Mouse (Mus musculus) erythroid progenitor cell, adult 5-6 weeks (primary cell): ENCODE data around the gene Ctbp2. TPM values are rescaled to one million over a fixed set of nuclear protein-coding genes. Genes with fewer than 3 reads are reported as not detected.

Experiments
- ATAC-seq: replicated peaks from 2 replicates; pipeline ENCODE4 v1.8.0; 2016; ENCODE audit warnings: moderate number of reproducible peaks, mild to moderate bottlenecking, moderate TSS enrichment, inconsistent platforms; ENCODE audit not compliant: poor library complexity, low FRiP score, severe bottlenecking
- total RNA-seq, 2 experiments: library from RNA; stranded (forward) in 1 of 2; stranded (reverse) in 1 of 2; fragments of 150-400 nt in 1 of 2; fragments of 186-747, 209-891 nt in 1 of 2; gene quantifications; 2 replicates each; pipeline versions ENCODE4 v1.2.3 to v1.2.4; 2015 to 2017; ENCODE audit warnings: low replicate concordance in 2 of 2

Gene Ctbp2
- total RNA-seq, 2 experiments from 2014 or later = 3.8 to 8.5 TPM

DNA sequence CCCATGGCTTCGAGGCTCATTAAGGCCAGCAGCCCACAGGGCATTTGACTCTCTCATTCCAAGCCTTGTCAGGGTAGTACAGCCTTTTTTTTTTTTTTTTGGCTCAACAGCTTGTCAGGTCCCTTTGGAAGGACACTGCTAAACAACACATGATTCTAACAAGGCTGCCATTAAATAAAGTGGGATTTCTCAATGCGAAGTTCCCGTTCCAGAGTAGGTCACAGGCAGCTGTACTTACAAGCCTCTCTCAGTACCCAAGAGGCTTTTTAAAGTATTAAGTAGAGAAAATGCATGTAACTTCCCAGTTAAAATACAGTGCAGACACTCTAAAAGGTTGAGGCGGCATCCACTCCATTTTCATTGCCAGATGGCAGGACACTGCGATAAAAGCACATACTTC lies 30.4 kb downstream of the Ctbp2 start:
- ATAC-seq = no peak

DNA sequence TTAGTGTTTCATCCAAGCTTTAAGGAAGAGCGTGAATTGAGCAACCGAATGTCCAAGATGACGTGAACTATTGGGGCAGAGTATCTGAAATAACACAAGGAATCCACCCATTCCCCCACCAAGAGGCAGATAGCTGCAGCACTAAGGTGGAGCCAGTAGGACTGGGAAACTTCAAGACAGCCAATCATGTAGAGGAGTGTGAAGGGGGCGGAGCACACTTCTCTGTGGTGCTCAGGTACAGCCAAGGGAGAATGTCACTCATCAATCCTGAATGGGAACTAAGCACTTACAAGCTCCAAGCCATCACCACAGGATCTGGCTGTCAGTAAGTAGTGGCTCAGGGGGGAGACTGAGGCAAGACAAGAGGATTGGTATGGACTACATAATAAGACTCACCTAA lies 33.5 kb downstream of the Ctbp2 start:
- ATAC-seq = no peak

DNA sequence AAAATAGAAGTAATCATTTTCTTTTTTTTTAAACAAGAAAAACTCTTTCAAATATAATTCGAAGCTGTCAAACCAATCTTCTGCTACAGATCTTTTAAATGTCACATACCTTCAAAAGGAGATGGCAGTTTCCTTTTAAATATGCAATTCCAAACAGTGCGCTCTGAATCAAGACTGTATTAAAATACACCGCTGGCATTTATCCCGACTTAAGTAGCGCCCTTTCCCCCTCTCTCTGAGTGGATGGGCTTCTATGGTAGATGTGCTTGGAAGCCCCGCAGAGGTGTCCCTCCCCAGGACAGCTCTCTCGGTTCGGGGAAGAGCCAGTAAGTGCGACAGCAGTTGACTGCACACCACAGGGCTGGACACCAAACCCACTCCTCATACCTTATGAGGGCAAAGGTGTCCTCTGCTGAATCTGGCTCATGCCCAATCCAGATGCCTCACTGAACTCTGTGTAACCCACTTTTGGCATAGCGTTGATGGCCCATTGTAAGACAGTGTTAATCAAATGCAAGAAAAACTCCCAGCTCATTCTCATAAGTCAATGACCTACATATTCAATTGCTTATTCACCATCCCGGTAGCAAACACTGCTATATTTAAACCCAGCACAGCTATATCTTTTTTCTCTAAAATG lies 34.4 kb downstream of the Ctbp2 start:
- ATAC-seq = no peak

DNA sequence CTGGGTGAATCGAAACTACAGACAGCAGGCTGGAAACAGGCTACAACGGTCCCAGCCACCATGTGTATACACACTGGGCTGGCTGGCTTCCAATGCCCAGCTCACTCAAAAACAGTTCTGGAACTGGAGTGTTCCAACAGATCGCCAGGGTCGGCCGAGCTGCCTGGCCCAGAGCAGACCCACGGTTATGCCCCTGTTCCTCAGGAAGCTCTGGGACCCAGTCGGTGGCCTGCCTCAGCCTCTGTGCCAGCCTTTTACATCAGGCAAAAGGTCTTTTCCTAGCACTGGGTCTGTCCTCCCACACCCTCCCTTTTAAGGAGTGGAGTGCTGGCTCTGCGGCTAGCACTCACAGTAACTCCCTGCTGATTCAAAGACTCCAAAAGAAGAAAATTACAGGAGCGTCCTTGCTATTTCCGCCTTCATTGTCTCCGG lies 35.3 kb downstream of the Ctbp2 start:
- no peak for ATAC-seq

DNA sequence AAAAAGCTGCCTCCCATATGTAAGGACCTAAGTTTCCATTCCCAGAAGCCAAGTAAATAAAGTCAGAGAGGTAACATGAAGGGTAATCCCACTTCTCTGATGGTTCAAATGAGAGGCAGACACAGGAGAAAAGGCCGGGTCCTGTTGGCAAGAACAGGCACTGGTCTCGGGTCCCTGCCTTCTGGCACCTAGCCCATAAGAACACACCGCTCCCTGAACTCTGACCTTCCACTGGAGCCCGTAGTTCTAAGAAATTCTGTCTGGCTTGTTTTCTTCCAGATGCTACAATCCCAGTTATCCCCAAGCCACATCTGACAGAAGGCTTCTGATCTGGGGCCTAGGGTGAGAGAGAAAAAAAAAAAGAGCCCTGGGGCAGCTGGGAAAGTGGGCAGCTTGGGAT lies 35.7 kb downstream of the Ctbp2 start:
- no peak for ATAC-seq

DNA sequence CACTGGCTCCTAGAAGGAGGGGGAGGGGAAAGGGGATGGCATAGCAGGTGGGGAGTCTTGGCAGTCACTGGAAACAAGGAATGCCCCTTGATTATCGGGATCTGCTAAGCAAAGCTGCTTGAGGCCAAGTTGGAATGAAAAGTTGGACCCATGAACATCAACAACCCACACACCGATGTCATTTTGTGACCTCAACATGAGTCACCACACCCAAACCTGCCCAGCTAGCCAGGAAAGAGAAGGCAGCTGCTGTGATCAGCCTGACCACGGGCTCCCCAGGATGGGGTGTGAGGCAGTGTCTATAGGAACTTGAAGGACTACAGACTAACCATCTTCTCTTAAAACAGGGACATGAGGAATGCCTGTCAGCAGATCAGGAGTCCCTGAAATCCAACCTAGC lies 38.7 kb downstream of the Ctbp2 start:
- no peak for ATAC-seq

DNA sequence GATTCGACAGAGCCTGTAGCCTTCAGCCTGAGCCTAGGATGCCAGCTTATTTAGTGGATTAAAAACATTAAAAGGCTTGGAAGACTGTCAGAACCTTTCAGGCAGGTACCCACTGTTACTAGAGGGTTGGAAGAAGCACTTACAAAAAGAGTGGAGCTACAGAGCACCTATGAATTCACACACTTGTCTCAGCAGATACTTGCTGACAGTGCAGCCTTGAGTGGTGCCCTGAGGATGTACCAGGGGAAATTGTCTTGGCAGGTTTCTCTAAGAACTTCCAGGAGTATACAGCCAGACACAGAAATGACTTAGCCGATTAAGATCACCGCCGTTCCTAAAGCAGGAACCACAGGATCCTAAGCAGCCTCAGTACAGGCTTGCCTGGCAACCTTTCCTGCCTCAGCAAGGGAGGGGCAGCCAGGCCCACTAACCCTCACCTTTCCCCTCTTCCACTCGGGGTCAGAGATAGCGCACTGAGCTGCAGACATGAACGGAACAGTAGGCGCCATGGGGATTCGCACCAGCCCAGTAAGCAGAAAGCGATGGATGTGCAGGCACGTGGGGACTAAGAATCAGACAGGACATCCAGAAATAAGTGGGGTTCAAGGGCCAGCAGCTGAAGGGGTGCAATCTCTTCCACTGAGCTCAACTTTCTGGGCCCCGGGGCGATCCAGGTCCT lies 40.1 kb downstream of the Ctbp2 start:
- no peak for ATAC-seq

DNA sequence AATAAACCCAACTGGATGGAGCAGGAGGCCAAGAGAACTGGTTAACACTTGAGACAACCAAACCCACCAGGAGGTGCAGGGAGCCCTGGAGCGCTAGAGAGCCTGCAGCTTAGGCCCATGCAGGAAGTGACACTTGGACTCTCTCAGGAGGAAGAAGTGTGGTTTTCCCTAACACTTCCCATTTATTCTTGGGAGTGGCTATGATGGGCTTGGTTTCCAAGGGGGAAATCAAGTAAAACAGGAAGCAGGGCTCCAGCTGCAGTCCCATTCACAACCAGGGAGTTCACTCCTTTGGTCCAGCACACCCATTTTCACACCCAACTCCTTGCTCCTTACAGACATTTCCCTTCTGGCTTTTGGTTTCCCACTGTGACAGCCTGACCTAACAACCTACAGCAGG lies 45.2 kb downstream of the Ctbp2 start:
- ATAC-seq = no peak

DNA sequence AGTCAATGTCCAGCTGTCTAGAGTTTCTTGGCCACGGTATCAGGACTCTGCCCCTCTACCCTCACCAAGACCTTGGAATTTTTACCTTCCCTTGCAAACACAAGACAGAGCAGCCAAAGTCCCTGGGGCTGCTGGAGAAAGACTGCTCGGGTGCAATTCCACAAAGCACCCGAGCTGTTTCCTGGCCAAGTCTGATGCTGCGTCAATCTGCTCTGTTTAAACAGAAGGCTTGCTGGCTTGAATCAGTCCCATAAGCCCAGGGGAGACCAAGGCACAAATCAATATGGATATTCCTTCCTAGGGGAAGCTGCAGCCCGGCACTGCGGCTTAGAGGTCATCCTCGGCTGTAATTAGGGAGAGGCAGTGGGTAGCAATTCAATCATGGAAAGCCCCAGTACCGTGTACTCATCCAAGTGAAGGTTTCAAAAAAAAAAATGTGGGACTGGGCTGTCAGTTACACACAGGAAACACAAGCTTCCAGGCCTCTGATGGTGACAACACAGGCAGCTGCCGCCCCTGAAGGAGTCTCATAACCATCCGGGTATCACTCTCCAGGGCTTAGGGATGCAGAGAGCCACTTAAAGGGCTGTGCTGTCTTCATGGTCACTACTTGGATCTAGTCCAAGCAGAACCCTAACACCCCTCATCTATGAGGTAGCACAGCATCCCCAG lies 49.6 kb downstream of the Ctbp2 start:
- ATAC-seq = no peak

DNA sequence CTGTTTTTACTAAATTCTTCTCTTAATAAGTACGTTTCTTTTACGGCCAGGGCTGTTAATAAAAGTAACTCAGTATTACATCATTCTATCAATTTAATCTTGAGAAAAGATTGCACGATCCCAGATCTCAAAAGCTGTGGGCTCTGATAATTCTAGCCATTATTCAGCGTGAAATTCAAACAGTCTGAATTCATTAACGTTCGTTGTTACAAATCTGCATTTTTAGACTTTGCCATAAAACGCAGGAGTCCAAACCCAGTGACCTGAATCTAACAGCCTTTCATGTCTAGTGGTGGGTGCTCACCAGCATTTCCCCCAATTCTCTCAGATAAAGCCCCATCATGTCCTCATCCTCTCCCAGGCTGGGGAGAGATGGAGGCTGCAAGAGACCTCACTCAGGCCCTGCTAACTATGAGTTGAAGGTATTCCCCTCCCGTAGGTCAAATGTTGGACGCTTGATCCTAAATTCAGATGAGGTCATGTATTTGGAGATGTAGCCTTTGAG lies 51.0 kb downstream of the Ctbp2 start:
- ATAC-seq = no peak

DNA sequence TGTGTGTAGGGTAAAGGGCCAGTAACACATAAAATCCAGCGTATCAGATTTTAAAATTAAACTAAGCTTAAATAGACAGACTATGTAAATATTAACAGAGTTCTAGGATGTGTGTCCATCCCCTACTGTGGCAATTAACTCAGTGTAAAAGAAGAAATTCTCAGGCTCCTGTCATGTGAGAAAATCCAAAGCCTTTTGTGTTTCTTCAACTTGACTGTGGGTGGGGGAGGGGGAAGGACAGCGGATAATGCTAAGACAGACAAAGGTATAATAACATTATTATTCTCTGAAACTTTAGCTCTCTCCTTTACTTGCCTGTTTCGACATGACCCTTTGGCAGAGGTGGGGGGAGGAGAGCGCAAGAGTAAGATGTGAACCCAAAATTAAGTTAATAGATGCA lies 51.6 kb downstream of the Ctbp2 start:
- no peak for ATAC-seq

DNA sequence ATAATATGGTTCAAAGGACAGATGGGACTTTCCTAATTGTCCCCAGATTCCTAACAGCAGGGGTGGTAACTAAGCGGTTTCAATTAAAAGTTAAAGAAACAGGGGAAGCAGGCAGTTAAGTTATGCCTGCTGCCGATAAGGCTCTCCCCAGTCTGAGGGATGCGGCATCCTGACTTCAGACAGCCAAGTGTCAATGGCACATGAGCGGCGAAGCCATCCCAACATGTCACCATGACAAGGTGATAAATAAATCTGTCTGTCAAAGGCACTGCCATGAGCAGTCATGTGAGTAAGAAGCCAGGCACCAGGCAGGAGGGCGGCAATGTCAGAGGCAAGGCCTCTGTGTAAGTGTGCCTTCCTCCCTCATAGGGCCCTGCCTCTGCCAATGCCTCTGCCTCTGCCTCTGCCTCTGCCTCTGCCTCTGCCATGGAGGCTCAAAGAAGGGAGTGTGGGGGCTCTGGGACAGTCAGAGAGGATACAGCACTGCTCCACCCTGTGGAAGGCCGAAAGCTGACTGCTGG lies 56.8 kb downstream of the Ctbp2 start:
- ATAC-seq = no peak

DNA sequence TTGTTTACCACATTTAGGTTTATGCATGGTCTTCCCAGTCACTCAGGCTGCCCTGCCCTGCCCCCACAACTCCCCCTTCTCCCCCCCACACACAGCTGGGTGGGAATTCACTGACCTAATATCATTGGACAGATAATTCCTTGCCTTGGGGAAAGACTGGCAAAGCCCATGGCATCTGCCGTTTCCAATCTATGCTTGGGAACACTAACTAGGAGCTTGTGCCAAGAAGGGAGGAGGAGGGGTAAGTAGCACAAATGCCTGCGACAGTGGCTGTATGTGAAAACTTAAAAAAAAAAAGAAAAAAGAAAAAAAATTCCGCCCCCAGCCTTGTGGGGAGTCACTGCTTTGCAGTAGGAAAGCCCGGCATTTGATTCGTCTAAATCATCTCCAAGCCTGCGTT lies 57.4 kb downstream of the Ctbp2 start:
- no peak for ATAC-seq

DNA sequence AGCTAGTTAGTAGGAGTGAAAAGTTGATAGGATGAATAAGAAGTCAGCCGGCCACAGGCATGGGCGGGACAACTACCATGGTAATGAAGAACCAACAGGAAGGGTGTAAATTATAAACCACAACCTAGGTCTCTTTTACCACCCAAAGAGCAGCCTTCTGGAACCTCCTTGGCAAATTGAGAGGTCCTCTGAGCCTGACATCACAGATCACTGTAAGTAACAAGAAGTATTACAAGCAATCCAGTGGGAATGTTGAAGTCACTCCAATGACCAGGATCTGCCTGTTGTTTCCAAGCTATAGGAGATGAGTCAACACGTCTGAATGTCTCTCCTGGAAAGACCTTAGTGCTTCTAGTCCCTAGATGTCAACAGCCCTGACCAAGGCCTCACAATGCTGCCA lies 62.1 kb downstream of the Ctbp2 start:
- ATAC-seq = no peak

DNA sequence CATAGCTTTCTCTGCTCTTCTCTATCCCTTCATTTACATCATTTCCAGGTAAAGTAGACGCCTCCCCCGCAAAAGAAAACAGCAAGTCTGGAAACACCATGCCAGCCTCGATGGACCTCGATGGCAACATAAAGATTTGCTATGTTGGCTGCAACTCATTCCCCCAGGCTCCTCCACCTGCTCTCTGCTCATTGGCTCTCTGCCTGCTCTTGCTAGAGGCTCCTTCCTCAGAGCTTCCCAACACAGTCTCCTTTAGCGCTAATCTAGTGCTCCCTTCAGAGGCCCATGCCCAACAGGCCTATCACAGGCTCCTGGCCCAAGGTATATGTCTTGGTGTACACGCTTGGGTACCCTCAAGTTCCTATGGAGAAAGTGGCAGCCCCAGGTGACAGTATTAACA lies 64.0 kb downstream of the Ctbp2 start:
- ATAC-seq = no peak

DNA sequence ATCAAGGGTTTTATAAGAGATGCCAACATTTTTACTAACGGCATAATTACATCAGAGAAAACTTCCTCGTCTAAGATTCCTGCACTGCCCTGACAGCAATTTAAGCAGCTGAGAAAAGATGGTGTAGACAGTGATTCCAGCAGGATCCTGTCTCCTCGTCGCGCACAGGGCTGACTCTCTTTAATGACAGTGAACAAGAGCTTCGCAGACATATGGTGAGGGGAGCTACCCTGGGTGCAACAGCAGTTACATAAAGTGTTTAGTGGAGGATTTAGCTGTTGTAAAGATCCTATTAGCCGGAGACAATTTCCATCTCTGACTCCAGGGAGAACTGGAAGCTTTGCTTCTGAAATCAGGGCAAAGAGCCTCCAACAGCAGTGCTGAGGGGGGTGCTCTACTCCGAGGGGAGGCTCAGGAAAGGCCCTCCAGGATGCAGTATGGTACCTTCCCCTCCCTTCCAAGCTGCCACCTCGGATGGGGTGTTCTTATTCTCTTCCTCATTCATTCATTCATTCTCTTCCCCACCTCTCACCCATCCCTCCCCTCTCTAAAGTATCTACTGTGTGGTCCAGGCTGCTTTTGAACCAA lies 64.5 kb downstream of the Ctbp2 start:
- no peak for ATAC-seq

DNA sequence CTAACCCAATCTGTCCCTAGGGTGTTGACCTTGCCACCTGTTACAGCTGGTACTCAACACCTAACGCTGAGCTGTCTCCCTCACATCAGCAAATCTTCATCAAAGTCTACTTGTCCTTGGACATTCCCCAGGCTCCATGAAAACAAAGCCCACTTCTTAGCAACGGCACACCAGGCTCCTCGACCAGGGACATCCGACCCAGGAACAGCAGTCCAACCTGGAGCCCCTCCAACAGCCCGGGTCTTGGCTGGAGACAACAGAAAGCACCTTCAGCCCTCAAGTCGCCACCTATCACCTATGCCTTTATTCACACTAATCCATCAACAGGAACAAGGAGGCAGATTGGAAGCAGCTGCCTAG lies 65.0 kb downstream of the Ctbp2 start:
- ATAC-seq = no peak

DNA sequence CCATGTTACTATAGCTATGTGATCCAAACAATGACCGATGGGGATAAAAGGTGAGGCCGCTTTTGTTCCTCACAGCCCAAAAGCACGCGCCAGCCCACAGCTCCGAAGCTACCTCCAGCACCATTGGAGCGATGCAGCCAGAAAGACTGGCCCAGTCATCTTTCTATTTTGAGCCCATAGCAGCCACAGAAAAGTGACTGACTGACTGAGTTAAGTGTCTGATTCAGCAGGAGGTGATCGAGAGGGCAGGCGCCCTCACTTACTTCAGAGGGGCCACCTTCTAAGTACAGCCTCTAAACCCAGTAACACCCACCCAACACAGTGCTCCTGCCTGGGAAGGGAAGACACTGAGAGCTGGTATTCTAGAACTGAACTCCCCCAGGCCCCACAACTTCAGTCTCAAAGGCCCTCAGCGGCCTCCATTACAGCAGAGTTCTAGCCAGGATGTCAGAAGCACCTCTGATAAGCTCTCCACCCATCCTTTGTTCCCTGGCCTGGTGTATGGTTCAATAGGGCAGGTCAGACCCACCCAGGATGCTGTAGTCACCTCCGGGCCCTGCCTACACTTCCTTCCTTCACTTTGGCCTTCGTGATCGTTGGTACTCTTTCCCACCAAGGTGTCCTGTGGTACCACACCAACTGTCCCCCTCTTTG lies 65.5 kb downstream of the Ctbp2 start:
- no peak for ATAC-seq

DNA sequence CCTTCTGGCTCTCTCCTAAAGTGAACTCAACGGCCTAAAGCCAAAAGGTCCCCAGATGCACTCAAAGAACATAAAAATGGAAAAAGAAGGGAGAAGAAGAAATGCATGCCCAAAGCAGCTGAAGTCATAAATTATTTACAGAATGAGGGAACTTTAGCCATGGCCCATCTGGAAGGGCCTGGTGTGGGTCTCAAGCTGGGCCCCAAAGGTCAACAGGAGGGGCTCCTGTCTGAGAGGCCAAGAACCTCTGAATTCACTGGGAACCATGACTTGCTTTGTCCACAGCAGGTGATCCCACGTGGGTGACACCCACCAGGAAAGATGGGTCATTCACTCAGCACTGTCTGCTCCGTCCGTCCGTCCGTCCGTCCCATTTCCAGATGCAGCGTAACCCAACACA lies 67.2 kb downstream of the Ctbp2 start:
- ATAC-seq = no peak

DNA sequence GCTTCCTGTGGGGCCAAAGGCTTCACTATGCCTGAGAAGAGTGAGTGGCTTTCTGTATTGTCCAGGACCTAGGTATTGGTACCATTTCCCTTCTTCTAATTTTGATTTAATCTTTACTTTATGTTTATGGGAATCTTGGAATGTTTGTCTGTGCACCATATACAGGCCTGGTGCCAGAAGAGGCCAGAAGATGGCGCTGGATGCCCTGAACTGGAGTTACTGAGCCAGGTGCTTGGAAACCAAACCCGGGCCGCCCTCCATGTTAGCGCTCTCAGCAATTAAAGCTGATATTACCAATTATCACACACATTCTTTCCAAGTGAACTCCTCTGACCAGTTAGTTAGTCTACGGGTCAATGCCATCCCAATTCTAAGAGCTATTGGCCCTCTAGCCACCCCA lies 69.7 kb downstream of the Ctbp2 start:
- ATAC-seq = no peak
